Mouse (Mus musculus): Measurements from ENCODE around the gene Brwd3. TPM values are rescaled to one million over a fixed set of nuclear protein-coding genes. Genes with fewer than 3 reads are reported as not detected.

The Brwd3 gene
- total RNA-seq, 2 experiments from 2014 or later = 9.7 to 10.3 TPM

Other genes with a start within 250 kb of the Brwd3 start
- gene Gm379, start 169.5 kb downstream of the Brwd3 start, total RNA-seq (2014; fragmentation: Nextera tagmentation) = not detected in 2 replicates
- not detected in 2 replicates for gene Gm379, start 169.5 kb downstream of the Brwd3 start, total RNA-seq (2017)
- 81.0 and 104 TPM in 2 replicates for gene Hmgn5, start 179.0 kb upstream of the Brwd3 start, total RNA-seq (2014; fragmentation: Nextera tagmentation)
- 94.9 and 102 TPM in 2 replicates for gene Hmgn5, start 179.0 kb upstream of the Brwd3 start, total RNA-seq (2017)

All from megakaryocyte-erythroid progenitor cell, adult 5-6 weeks (primary cell).